Mouse (Mus musculus) granulocyte monocyte progenitor cell, adult 5-6 weeks (primary cell): ENCODE measurements around the gene Hadha. TPM values are rescaled to one million over a fixed set of nuclear protein-coding genes. Genes with fewer than 3 reads are reported as not detected.

Experiments used
- ATAC-seq: replicated peaks from 2 replicates; pipeline ENCODE4 v1.8.0; 2016; ENCODE audit warnings: mild to moderate bottlenecking, moderate TSS enrichment, inconsistent platforms; ENCODE audit not compliant: poor library complexity, severe bottlenecking
- total RNA-seq, 2 experiments: library from RNA; stranded (forward) in 1 of 2; stranded (reverse) in 1 of 2; fragments of 200-712, 200-1000 nt in 1 of 2; fragments of >200 nt in 1 of 2; fragmentation: Nextera tagmentation in 1 of 2; gene quantifications; 2 replicates each; pipeline ENCODE4 v1.2.3; 2014 to 2017

Hadha gene
- total RNA-seq, 2 experiments from 2014 or later: 97.8 to 128 TPM

GRCm38 (mm10) chr5:30113881-30114760 lies 40.8 kb downstream of the Hadha start:
- peak; percentile 79 for ATAC-seq

- ATAC-seq: no peak
Observed at GRCm38 (mm10) chr5:30112533-30113068, 42.4 kb downstream of the Hadha start.

GRCm38 (mm10) chr5:30111771-30112170 lies 43.2 kb downstream of the Hadha start:
- no peak for ATAC-seq

- peak; percentile 43 for ATAC-seq
Observed at GRCm38 (mm10) chr5:30111126-30111525, 43.8 kb downstream of the Hadha start.

GRCm38 (mm10) chr5:30110371-30111060 lies 44.4 kb downstream of the Hadha start:
- no peak for ATAC-seq

GRCm38 (mm10) chr5:30109899-30110298 lies 45.1 kb downstream of the Hadha start:
- ATAC-seq: no peak

GRCm38 (mm10) chr5:30108233-30108632 lies 46.7 kb downstream of the Hadha start:
- no peak for ATAC-seq

GRCm38 (mm10) chr5:30107611-30108041 lies 47.3 kb downstream of the Hadha start:
- ATAC-seq: no peak

GRCm38 (mm10) chr5:30107186-30107585 lies 47.8 kb downstream of the Hadha start:
- ATAC-seq: no peak

- no peak for ATAC-seq
Observed at GRCm38 (mm10) chr5:30106756-30107155, 48.2 kb downstream of the Hadha start.

GRCm38 (mm10) chr5:30105668-30106300 lies 49.2 kb downstream of the Hadha start, which contains the start of gene 3110082J24Rik:
Gene 3110082J24Rik (minus strand): TSS chr5:30106086.
- ATAC-seq: no peak

GRCm38 (mm10) chr5:30104841-30105667 lies 49.9 kb downstream of the Hadha start, which contains the start of gene Garem2:
Gene Garem2 (plus strand): TSS chr5:30105161.
- 0 out of 2 replicates have a peak, but pooled peaks have one; percentile 21 for ATAC-seq

GRCm38 (mm10) chr5:30104339-30104738 lies 50.6 kb downstream of the Hadha start:
- peak; percentile 26 for ATAC-seq

- ATAC-seq: no peak
Observed at GRCm38 (mm10) chr5:30103340-30103739, 51.6 kb downstream of the Hadha start.

GRCm38 (mm10) chr5:30098260-30098659 lies 56.7 kb downstream of the Hadha start:
- ATAC-seq: no peak

- no peak for ATAC-seq
Observed at GRCm38 (mm10) chr5:30095731-30096130, 59.2 kb downstream of the Hadha start.

- no peak for ATAC-seq
Observed at GRCm38 (mm10) chr5:30094399-30094798, 60.6 kb downstream of the Hadha start.

GRCm38 (mm10) chr5:30092701-30093100 lies 62.3 kb downstream of the Hadha start:
- no peak for ATAC-seq
